ENCODE assay signal across 26 mouse cellular contexts in genomic region chr1:42814798-42815619, GRCm38 (mm10). TPM values are rescaled to one million over a fixed set of nuclear protein-coding genes. Genes with fewer than 3 reads are reported as not detected.
A peak's percentile ranks its signal among the peaks of the same experiment; 100 is the strongest.
DNase-seq lines count a peak whose midpoint lies in the region; ATAC-seq and TF ChIP-seq lines count a peak whose summit lies in the region.
"Had no signal": no experiment of that assay in that cellular context is flagged by ENCODE, and none has a peak within 500 bp of the region (broad histone marks: within the 10 kb centered on the region; RNA-seq: fewer than 3 reads in every experiment).

No protein-coding gene starts in this region.

- no peak for ATAC-seq in hindbrain, postnatal 0 days
- ATAC-seq in hindbrain, embryonic 12.5 days (ENCODE audit: low FRiP score) = no peak
- ATAC-seq in midbrain, embryonic 14.5 days (ENCODE audit: low FRiP score, low TSS enrichment) = peak; percentile 46; the same call in 1 of the 2 replicates
- ATAC-seq in midbrain, embryonic 11.5 days (ENCODE audit: low FRiP score) = no peak
- peak; percentile 76 for ATAC-seq in midbrain, embryonic 15.5 days (replicated peaks)
- no peak for ATAC-seq in heart, embryonic 11.5 days (replicated peaks; ENCODE audit: insufficient number of reproducible peaks, low FRiP score, low TSS enrichment)
- ATAC-seq: forebrain, embryonic 15.5 days; liver, embryonic 12.5 days; liver, postnatal 0 days had no signal

- H3K9ac ChIP-seq in hindbrain, postnatal 0 days (replicated peaks; ENCODE audit: low read length) = no peak overlapping the region
- no peak overlapping the region for H3K9ac ChIP-seq in hindbrain, embryonic 12.5 days
- H3K9ac ChIP-seq in midbrain, embryonic 14.5 days (replicated peaks; ENCODE audit: low read length) = no peak overlapping the region
- H3K9ac ChIP-seq in midbrain, embryonic 11.5 days (ENCODE audit: low read length) = no peak overlapping the region
- H3K9ac ChIP-seq in midbrain, embryonic 15.5 days = no peak overlapping the region
- H3K9ac ChIP-seq in heart, embryonic 11.5 days (ENCODE audit: low read depth, low read length) = no peak overlapping the region
- H3K9ac ChIP-seq: forebrain, embryonic 15.5 days; heart, embryonic 13.5 days; hindbrain, embryonic 15.5 days; liver, embryonic 12.5 days; liver, postnatal 0 days; neural tube, embryonic 13.5 days; stomach, embryonic 15.5 days had no signal

- no peak overlapping the region for H3K4me2 ChIP-seq in hindbrain, postnatal 0 days (ENCODE audit: low read depth, low read length)
- H3K4me2 ChIP-seq in hindbrain, embryonic 12.5 days (replicated peaks) = no peak overlapping the region
- H3K4me2 ChIP-seq in midbrain, embryonic 14.5 days (ENCODE audit: low read length) = peak overlapping the region; percentile 5; the same call in 1 of the 2 replicates
- H3K4me2 ChIP-seq in midbrain, embryonic 11.5 days = no peak overlapping the region
- H3K4me2 ChIP-seq in midbrain, embryonic 15.5 days = peak overlapping the region; percentile 5; the same call in 1 of the 2 replicates
- H3K4me2 ChIP-seq in heart, embryonic 11.5 days = no peak overlapping the region
- H3K4me2 ChIP-seq: forebrain, embryonic 15.5 days; heart, embryonic 13.5 days; hindbrain, embryonic 15.5 days; liver, embryonic 12.5 days; neural tube, embryonic 13.5 days; stomach, embryonic 15.5 days had no signal

- no peaks in the 10 kb centered on the region for H3K4me1 ChIP-seq in hindbrain, postnatal 0 days (ENCODE audit: insufficient read depth, low read length)
- no peaks in the 10 kb centered on the region for H3K4me1 ChIP-seq in hindbrain, embryonic 12.5 days
- H3K4me1 ChIP-seq in midbrain, embryonic 14.5 days (ENCODE audit: control insufficient read depth, insufficient read depth, low read length) = no peaks in the 10 kb centered on the region
- H3K4me1 ChIP-seq in midbrain, embryonic 11.5 days (ENCODE audit: control insufficient read depth, insufficient read depth, low read length) = no peaks in the 10 kb centered on the region
- no peaks in the 10 kb centered on the region for H3K4me1 ChIP-seq in midbrain, embryonic 15.5 days
- H3K4me1 ChIP-seq in heart, embryonic 11.5 days (ENCODE audit: control insufficient read depth, insufficient read depth, low read length) = no peaks in the 10 kb centered on the region
- H3K4me1 ChIP-seq: forebrain, embryonic 15.5 days; heart, embryonic 13.5 days; hindbrain, embryonic 15.5 days; liver, embryonic 12.5 days; neural tube, embryonic 13.5 days; stomach, embryonic 15.5 days had no signal

- 79% methylated on average over 15 of the region's 15 CpGs for WGBS in hindbrain, postnatal 0 days
- WGBS in hindbrain, embryonic 12.5 days = 85% methylated on average over 15 of the region's 15 CpGs
- WGBS in midbrain, embryonic 14.5 days = 67% methylated on average over 15 of the region's 15 CpGs
- WGBS in midbrain, embryonic 11.5 days = 89% methylated on average over 15 of the region's 15 CpGs
- WGBS in midbrain, embryonic 15.5 days = 69% methylated on average over 15 of the region's 15 CpGs
- 81% methylated on average over 15 of the region's 15 CpGs for WGBS in heart, embryonic 11.5 days (ENCODE audit: insufficient replicate concordance)

- H3K36me3 ChIP-seq in hindbrain, postnatal 0 days (ENCODE audit: insufficient read depth, low read length) = no peaks in the 10 kb centered on the region
- H3K36me3 ChIP-seq in hindbrain, embryonic 12.5 days = no peaks in the 10 kb centered on the region
- no peaks in the 10 kb centered on the region for H3K36me3 ChIP-seq in midbrain, embryonic 14.5 days (ENCODE audit: control insufficient read depth, insufficient read depth, low read length)
- no peaks in the 10 kb centered on the region for H3K36me3 ChIP-seq in midbrain, embryonic 11.5 days (ENCODE audit: control insufficient read depth, insufficient read depth, low read length)
- H3K36me3 ChIP-seq in midbrain, embryonic 15.5 days (replicated peaks) = no peaks in the 10 kb centered on the region
- no peaks in the 10 kb centered on the region for H3K36me3 ChIP-seq in heart, embryonic 11.5 days (ENCODE audit: control insufficient read depth, insufficient read depth, low read length)
- H3K36me3 ChIP-seq: forebrain, embryonic 15.5 days; heart, embryonic 13.5 days; hindbrain, embryonic 15.5 days; liver, embryonic 12.5 days; neural tube, embryonic 13.5 days; stomach, embryonic 15.5 days had no signal

- H3K27ac ChIP-seq in hindbrain, postnatal 0 days = no peak overlapping the region
- H3K27ac ChIP-seq in hindbrain, embryonic 12.5 days = no peak overlapping the region
- H3K27ac ChIP-seq in midbrain, embryonic 14.5 days (replicated peaks; ENCODE audit: low read depth, low read length) = no peak overlapping the region; the same call in 1 of the 2 replicates
- no peak overlapping the region for H3K27ac ChIP-seq in midbrain, embryonic 11.5 days (ENCODE audit: low read depth, low read length)
- peak overlapping the region; percentile 41 for H3K27ac ChIP-seq in midbrain, embryonic 15.5 days
- H3K27ac ChIP-seq in heart, embryonic 11.5 days (ENCODE audit: low read depth, low read length) = no peak overlapping the region
- H3K27ac ChIP-seq: forebrain, embryonic 15.5 days; gastrocnemius, adult 2 months; heart, adult 2 months; heart, embryonic 13.5 days; hindbrain, embryonic 15.5 days; liver, embryonic 12.5 days; neural tube, embryonic 13.5 days; stomach, embryonic 15.5 days had no signal

- no peak for TF ChIP-seq CTCF in hindbrain, postnatal 0 days (IDR thresholded peaks at IDR 0.05; ENCODE audit: low read depth)

- no peak overlapping the region for H3K4me3 ChIP-seq in hindbrain, postnatal 0 days (ENCODE audit: low read length)
- no peak overlapping the region for H3K4me3 ChIP-seq in hindbrain, embryonic 12.5 days
- H3K4me3 ChIP-seq in midbrain, embryonic 14.5 days (replicated peaks; ENCODE audit: low read depth, low read length) = no peak overlapping the region
- H3K4me3 ChIP-seq in midbrain, embryonic 11.5 days (ENCODE audit: low read depth, low read length) = no peak overlapping the region
- H3K4me3 ChIP-seq in midbrain, embryonic 15.5 days = no peak overlapping the region
- H3K4me3 ChIP-seq in heart, embryonic 11.5 days (ENCODE audit: low read depth, low read length) = no peak overlapping the region
- H3K4me3 ChIP-seq: forebrain, embryonic 15.5 days; gastrocnemius, adult 2 months; heart, adult 2 months; heart, embryonic 13.5 days; hindbrain, embryonic 15.5 days; liver, embryonic 12.5 days; neural tube, embryonic 13.5 days; stomach, embryonic 15.5 days had no signal

- no peaks in the 10 kb centered on the region for H3K9me3 ChIP-seq in hindbrain, postnatal 0 days (ENCODE audit: low read length)
- H3K9me3 ChIP-seq in hindbrain, embryonic 12.5 days (replicated peaks) = no peaks in the 10 kb centered on the region
- H3K9me3 ChIP-seq in midbrain, embryonic 14.5 days (ENCODE audit: control insufficient read depth, low read length) = no peaks in the 10 kb centered on the region
- H3K9me3 ChIP-seq in midbrain, embryonic 11.5 days (ENCODE audit: control insufficient read depth, low read length) = no peaks in the 10 kb centered on the region
- no peaks in the 10 kb centered on the region for H3K9me3 ChIP-seq in midbrain, embryonic 15.5 days
- H3K9me3 ChIP-seq in heart, embryonic 11.5 days (replicated peaks; ENCODE audit: control insufficient read depth, low read length) = no peaks in the 10 kb centered on the region
- H3K9me3 ChIP-seq: forebrain, embryonic 15.5 days; heart, embryonic 13.5 days; hindbrain, embryonic 15.5 days; liver, embryonic 12.5 days; neural tube, embryonic 13.5 days; stomach, embryonic 15.5 days had no signal

- H3K27me3 ChIP-seq in hindbrain, postnatal 0 days (ENCODE audit: insufficient read depth, low read length) = no peaks in the 10 kb centered on the region
- no peaks in the 10 kb centered on the region for H3K27me3 ChIP-seq in hindbrain, embryonic 12.5 days
- H3K27me3 ChIP-seq in midbrain, embryonic 14.5 days (ENCODE audit: control insufficient read depth, insufficient read depth, low read length) = no peaks in the 10 kb centered on the region
- no peaks in the 10 kb centered on the region for H3K27me3 ChIP-seq in midbrain, embryonic 11.5 days (ENCODE audit: control insufficient read depth, insufficient read depth, low read length)
- no peaks in the 10 kb centered on the region for H3K27me3 ChIP-seq in midbrain, embryonic 15.5 days (replicated peaks)
- no peaks in the 10 kb centered on the region for H3K27me3 ChIP-seq in heart, embryonic 11.5 days (ENCODE audit: control insufficient read depth, insufficient read depth, low read length)
- H3K27me3 ChIP-seq: forebrain, embryonic 15.5 days; heart, embryonic 13.5 days; hindbrain, embryonic 15.5 days; liver, embryonic 12.5 days; neural tube, embryonic 13.5 days; stomach, embryonic 15.5 days had no signal

- peak; percentile 4 for DNase-seq in hindbrain, postnatal 0 days (ENCODE audit: low spot score)
- DNase-seq in midbrain, embryonic 14.5 days = peak; percentile 35
- DNase-seq in midbrain, embryonic 11.5 days (ENCODE audit: low spot score, missing footprints) = no peak
- no peak for DNase-seq in thymus, postnatal 14 days
- DNase-seq: adrenal gland, postnatal 25 days; B cell, adult 2 months; cerebellum, adult 8-10 months; cerebellum, postnatal 25 days; gastrocnemius, adult 2 months; heart, adult 2 months; heart, postnatal 10 days; kidney, adult 18-20 months; kidney, postnatal 4 days; left cerebral cortex, postnatal 4 days; liver, postnatal 0 days; lung, postnatal 36 days; thymus, postnatal 25 days had no signal

RNA-seq across cellular contexts. Expression of gene Mrps9, which starts 36.0 kb away (rescaled TPM):
- 21.2 and 27.8 TPM in 2 replicates for total RNA-seq in hindbrain, postnatal 0 days (2014; rRNA removed)
- 33.6 and 36.9 TPM in 2 replicates for polyA plus RNA-seq in hindbrain, postnatal 0 days (2015; fragmentation: Nextera tagmentation; extraction: Ambion mirVana)
- polyA plus RNA-seq in hindbrain, embryonic 12.5 days (2016; fragmentation: Nextera tagmentation; extraction: Ambion mirVana) = 39.7 and 40.5 TPM in 2 replicates
- polyA plus RNA-seq in midbrain, embryonic 14.5 days (2014; fragmentation: Nextera tagmentation; extraction: Ambion mirVana) = 35.3 and 39.4 TPM in 2 replicates
- 57.4 and 58.3 TPM in 2 replicates for polyA plus RNA-seq in midbrain, embryonic 11.5 days (2014; fragmentation: Nextera tagmentation; extraction: Ambion mirVana)
- polyA plus RNA-seq in midbrain, embryonic 15.5 days (2015; fragmentation: Nextera tagmentation; extraction: Ambion mirVana) = 29.3 and 35.4 TPM in 2 replicates
- polyA plus RNA-seq in heart, embryonic 11.5 days (2014; fragmentation: Nextera tagmentation; extraction: Ambion mirVana) = 65.3 and 69.0 TPM in 2 replicates

Comparison
In these comparisons a context has a peak if more than half of its experiments do, and no peak if none do; other contexts are left out.
1. ATAC-seq: peak in midbrain, embryonic 14.5 days (single experiment) and midbrain, embryonic 15.5 days (single experiment); none in hindbrain, postnatal 0 days (single experiment), hindbrain, embryonic 12.5 days (single experiment), midbrain, embryonic 11.5 days (single experiment) and heart, embryonic 11.5 days (single experiment).
2. DNase-seq: peak in hindbrain, postnatal 0 days (single experiment) and midbrain, embryonic 14.5 days (single experiment); none in midbrain, embryonic 11.5 days (single experiment) and thymus, postnatal 14 days (single experiment).
3. H3K4me2 ChIP-seq: peak in midbrain, embryonic 14.5 days (single experiment) and midbrain, embryonic 15.5 days (single experiment); none in hindbrain, postnatal 0 days (single experiment), hindbrain, embryonic 12.5 days (single experiment), midbrain, embryonic 11.5 days (single experiment) and heart, embryonic 11.5 days (single experiment).